Mouse (Mus musculus): ENCODE data around the gene Slc2a8. TPM values are rescaled to one million over a fixed set of nuclear protein-coding genes. Genes with fewer than 3 reads are reported as not detected.

Gene Slc2a8
- polyA plus RNA-seq, 1 experiment from 2014 or later = 36.8 TPM

- peak; percentile 83 for TF ChIP-seq CTCF (IDR thresholded peaks at IDR 0.05; ENCODE audit: low read depth)
- Histone ChIP-seq H3K9me3 (replicated peaks; ENCODE audit: low read length) (no peaks in the 10 kb centered on the region), H3K4me3 (replicated peaks; ENCODE audit: low read depth, low read length) (no peak overlapping the region), H3K4me1 (replicated peaks; ENCODE audit: insufficient read depth, low read length) (no peaks in the 10 kb centered on the region), H3K27ac (no peak overlapping the region), H3K9ac (ENCODE audit: low read depth, low read length) (no peak overlapping the region), H3K4me2 (ENCODE audit: low read length) (no peak overlapping the region), H3K36me3 (ENCODE audit: insufficient read depth, low read length) (no peaks in the 10 kb centered on the region), H3K27me3 (ENCODE audit: insufficient read depth, low read length) (no peaks in the 10 kb centered on the region)
- DNase-seq (ENCODE audit: low spot score) (no peak), ATAC-seq (replicated peaks; ENCODE audit: low FRiP score, low read depth) (no peak)
- WGBS = 66% methylated on average over 13 of the region's 13 CpGs
These were observed 8.4 kb upstream of the Slc2a8 start for GRCm38 (mm10) chr2:32990167-32990832.

GRCm38 (mm10) chr2:32989376-32989775 is 7.5 kb upstream of the Slc2a8 start:
- no peak for DNase-seq (ENCODE audit: low spot score)
- Histone ChIP-seq H3K27me3 (ENCODE audit: insufficient read depth, low read length) (no peaks in the 10 kb centered on the region), H3K9ac (ENCODE audit: low read depth, low read length) (no peak overlapping the region), H3K4me1 (replicated peaks; ENCODE audit: insufficient read depth, low read length) (no peaks in the 10 kb centered on the region), H3K4me3 (replicated peaks; ENCODE audit: low read depth, low read length) (no peak overlapping the region), H3K4me2 (ENCODE audit: low read length) (no peak overlapping the region), H3K27ac (no peak overlapping the region), H3K9me3 (replicated peaks; ENCODE audit: low read length) (no peaks in the 10 kb centered on the region), H3K36me3 (ENCODE audit: insufficient read depth, low read length) (no peaks in the 10 kb centered on the region)
- WGBS = 60% methylated on average over 3 of the region's 3 CpGs
- ATAC-seq (replicated peaks; ENCODE audit: low FRiP score, low read depth) = no peak
- TF ChIP-seq CTCF (IDR thresholded peaks at IDR 0.05; ENCODE audit: low read depth) = no peak

GRCm38 (mm10) chr2:32985844-32986243 is 4.0 kb upstream of the Slc2a8 start:
- Histone ChIP-seq H3K27ac (no peak overlapping the region), H3K27me3 (ENCODE audit: insufficient read depth, low read length) (no peaks in the 10 kb centered on the region), H3K36me3 (ENCODE audit: insufficient read depth, low read length) (no peaks in the 10 kb centered on the region), H3K9ac (ENCODE audit: low read depth, low read length) (no peak overlapping the region), H3K9me3 (replicated peaks; ENCODE audit: low read length) (no peaks in the 10 kb centered on the region), H3K4me2 (ENCODE audit: low read length) (no peak overlapping the region), H3K4me1 (replicated peaks; ENCODE audit: insufficient read depth, low read length) (peaks cover 7% of the 10 kb centered on the region; the same call in 1 of the 2 replicates), H3K4me3 (replicated peaks; ENCODE audit: low read depth, low read length) (no peak overlapping the region)
- DNase-seq (ENCODE audit: low spot score) (no peak), ATAC-seq (replicated peaks; ENCODE audit: low FRiP score, low read depth) (no peak)
- 62% methylated on average over 8 of the region's 8 CpGs for WGBS
- TF ChIP-seq CTCF (IDR thresholded peaks at IDR 0.05; ENCODE audit: low read depth) = no peak

GRCm38 (mm10) chr2:32983617-32984016 is 1.7 kb upstream of the Slc2a8 start:
- Histone ChIP-seq H3K4me1 (replicated peaks; ENCODE audit: insufficient read depth, low read length) (peaks cover 9% of the 10 kb centered on the region; the same call in 1 of the 2 replicates), H3K36me3 (ENCODE audit: insufficient read depth, low read length) (no peaks in the 10 kb centered on the region), H3K9ac (ENCODE audit: low read depth, low read length) (no peak overlapping the region), H3K27ac (no peak overlapping the region), H3K27me3 (ENCODE audit: insufficient read depth, low read length) (no peaks in the 10 kb centered on the region), H3K9me3 (replicated peaks; ENCODE audit: low read length) (no peaks in the 10 kb centered on the region), H3K4me3 (replicated peaks; ENCODE audit: low read depth, low read length) (no peak overlapping the region), H3K4me2 (ENCODE audit: low read length) (no peak overlapping the region)
- 53% methylated on average over 6 of the region's 6 CpGs for WGBS
- DNase-seq (ENCODE audit: low spot score) (no peak), ATAC-seq (replicated peaks; ENCODE audit: low FRiP score, low read depth) (no peak)
- TF ChIP-seq CTCF (IDR thresholded peaks at IDR 0.05; ENCODE audit: low read depth) = no peak

- H3K9me3 ChIP-seq (replicated peaks; ENCODE audit: low read length) = no peaks in the 10 kb centered on the region
- H3K4me3 ChIP-seq (replicated peaks; ENCODE audit: low read depth, low read length) = peak overlapping the region; percentile 67
- no peak for TF ChIP-seq CTCF (IDR thresholded peaks at IDR 0.05; ENCODE audit: low read depth)
- H3K4me1 ChIP-seq (replicated peaks; ENCODE audit: insufficient read depth, low read length) = peaks cover 9% of the 10 kb centered on the region; the same call in 1 of the 2 replicates
- H3K4me2 ChIP-seq (ENCODE audit: low read length) = peak overlapping the region; percentile 83
- H3K36me3 ChIP-seq (ENCODE audit: insufficient read depth, low read length) = no peaks in the 10 kb centered on the region
- 4% methylated on average over 4 of the region's 4 CpGs for WGBS
- no peak for ATAC-seq (replicated peaks; ENCODE audit: low FRiP score, low read depth)
- H3K27me3 ChIP-seq (ENCODE audit: insufficient read depth, low read length) = no peaks in the 10 kb centered on the region
- DNase-seq (ENCODE audit: low spot score) = peak; percentile 53
- no peak overlapping the region for H3K9ac ChIP-seq (ENCODE audit: low read depth, low read length)
- H3K27ac ChIP-seq = peak overlapping the region; percentile 13; the same call in 1 of the 2 replicates
These were observed 817 bp upstream of the Slc2a8 start for GRCm38 (mm10) chr2:32982700-32983099.

- peak overlapping the region; percentile 67 for H3K4me3 ChIP-seq (replicated peaks; ENCODE audit: low read depth, low read length)
- DNase-seq (ENCODE audit: low spot score) (no peak), ATAC-seq (replicated peaks; ENCODE audit: low FRiP score, low read depth) (peak; percentile 35; the same call in 1 of the 2 replicates)
- H3K27ac ChIP-seq = peak overlapping the region; percentile 72; the same call in 1 of the 2 replicates
- under 1% methylated on average over 23 of the region's 23 CpGs for WGBS
- H3K9ac ChIP-seq (ENCODE audit: low read depth, low read length) = peak overlapping the region; percentile 69
- H3K9me3 ChIP-seq (replicated peaks; ENCODE audit: low read length) = no peaks in the 10 kb centered on the region
- H3K36me3 ChIP-seq (ENCODE audit: insufficient read depth, low read length) = no peaks in the 10 kb centered on the region
- TF ChIP-seq CTCF (IDR thresholded peaks at IDR 0.05; ENCODE audit: low read depth) = no peak
- peak overlapping the region; percentile 83 for H3K4me2 ChIP-seq (ENCODE audit: low read length)
- no peaks in the 10 kb centered on the region for H3K27me3 ChIP-seq (ENCODE audit: insufficient read depth, low read length)
- peaks cover 9% of the 10 kb centered on the region; the same call in 1 of the 2 replicates for H3K4me1 ChIP-seq (replicated peaks; ENCODE audit: insufficient read depth, low read length)
These were observed 602 bp downstream of the Slc2a8 start for GRCm38 (mm10) chr2:32981281-32981680.

Measured in kidney, postnatal 0 days (tissue).